Mouse (Mus musculus): ENCODE data around the gene Adad2.

- no peak for TF ChIP-seq CTCF (IDR thresholded peaks at IDR 0.05; ENCODE audit: borderline replicate concordance, extremely low read depth, insufficient read depth, insufficient read length)
- no peak for TF ChIP-seq POLR2A (IDR thresholded peaks at IDR 0.05; ENCODE audit: borderline replicate concordance, extremely low read depth, insufficient read depth, insufficient read length, poor library complexity, severe bottlenecking)
These were observed 50.9 kb downstream of the Adad2 start for GRCm38 (mm10) chr8:119663440-119663839.
